Mouse (Mus musculus) CD4-positive, CD25-positive, alpha-beta regulatory T cell, adult 2 months (primary cell): ENCODE data around the gene Vps26c.

Experiments
- DNase-seq: peaks from one replicate; pipeline ENCODE4 v3.0.0-alpha.2; 2012; ENCODE audit warnings: low read depth, low spot score

The Vps26c gene

GRCm38 (mm10) chr16:94526344-94527151 lies at the start of gene Vps26c:
Gene Vps26c, minus strand, starts transcription at chr16:94526830.
- DNase-seq, result peak; percentile 99

GRCm38 (mm10) chr16:94575757-94576156 lies 49.1 kb upstream of the Vps26c start:
- DNase-seq, result no peak

GRCm38 (mm10) chr16:94574718-94575094 lies 48.1 kb upstream of the Vps26c start:
- no peak for DNase-seq

DNA sequence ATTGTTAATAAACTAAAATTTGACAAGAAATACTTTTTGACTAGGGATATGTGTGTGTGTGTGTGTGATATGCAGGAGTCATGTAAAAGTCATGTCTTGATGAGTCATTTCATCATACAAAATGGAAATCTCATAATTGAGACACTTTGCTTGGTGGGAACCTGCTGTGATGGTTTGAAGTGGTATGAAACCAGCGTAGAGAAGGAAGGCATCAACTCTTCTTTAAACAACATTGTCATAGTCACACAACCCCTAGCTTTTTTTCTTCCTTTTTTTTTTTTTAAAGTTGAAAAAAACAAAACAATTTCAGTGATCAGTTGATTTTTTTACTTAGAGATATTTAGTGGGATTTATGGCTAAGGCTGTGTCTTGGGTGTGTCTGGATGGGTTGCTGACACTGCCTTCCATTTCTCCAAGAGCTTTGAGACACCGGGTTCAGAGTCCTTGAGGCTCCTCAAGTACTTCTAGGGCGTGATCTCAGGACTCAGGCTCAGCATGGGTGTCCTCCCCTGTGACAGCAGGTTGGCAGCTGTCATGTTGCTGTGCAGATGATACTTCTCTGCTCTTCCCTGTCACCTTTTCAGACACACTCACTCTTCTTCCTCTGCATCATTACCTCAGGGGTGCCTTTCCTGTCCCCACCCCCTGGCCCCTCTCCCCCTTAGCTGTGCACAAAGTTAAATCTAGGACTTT lies 47.5 kb upstream of the Vps26c start:
- DNase-seq, result peak; percentile 37

DNA sequence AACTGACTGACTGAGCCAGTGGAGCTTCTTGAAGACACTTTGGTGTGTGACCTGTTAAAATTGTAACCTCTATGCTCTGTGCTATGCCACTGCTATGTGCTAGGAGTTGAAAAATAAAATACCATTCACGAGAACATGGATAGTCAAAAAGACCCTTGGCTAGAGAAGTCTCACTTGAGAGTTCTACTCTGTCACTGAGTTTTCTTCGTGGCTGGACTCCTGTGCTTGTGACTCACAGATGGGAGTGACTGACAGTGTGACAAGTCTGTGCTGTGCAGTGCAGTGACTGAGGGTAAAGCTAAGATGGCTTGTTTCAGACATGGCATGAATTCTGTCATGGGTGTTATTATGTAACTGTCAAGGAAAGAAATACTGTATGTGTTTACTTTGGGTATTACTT lies 45.8 kb upstream of the Vps26c start:
- DNase-seq, result peak; percentile 49

GRCm38 (mm10) chr16:94571111-94571993 lies 44.7 kb upstream of the Vps26c start:
- peak; percentile 35 for DNase-seq

GRCm38 (mm10) chr16:94570361-94571041 lies 43.9 kb upstream of the Vps26c start:
- peak; percentile 66 for DNase-seq

DNA sequence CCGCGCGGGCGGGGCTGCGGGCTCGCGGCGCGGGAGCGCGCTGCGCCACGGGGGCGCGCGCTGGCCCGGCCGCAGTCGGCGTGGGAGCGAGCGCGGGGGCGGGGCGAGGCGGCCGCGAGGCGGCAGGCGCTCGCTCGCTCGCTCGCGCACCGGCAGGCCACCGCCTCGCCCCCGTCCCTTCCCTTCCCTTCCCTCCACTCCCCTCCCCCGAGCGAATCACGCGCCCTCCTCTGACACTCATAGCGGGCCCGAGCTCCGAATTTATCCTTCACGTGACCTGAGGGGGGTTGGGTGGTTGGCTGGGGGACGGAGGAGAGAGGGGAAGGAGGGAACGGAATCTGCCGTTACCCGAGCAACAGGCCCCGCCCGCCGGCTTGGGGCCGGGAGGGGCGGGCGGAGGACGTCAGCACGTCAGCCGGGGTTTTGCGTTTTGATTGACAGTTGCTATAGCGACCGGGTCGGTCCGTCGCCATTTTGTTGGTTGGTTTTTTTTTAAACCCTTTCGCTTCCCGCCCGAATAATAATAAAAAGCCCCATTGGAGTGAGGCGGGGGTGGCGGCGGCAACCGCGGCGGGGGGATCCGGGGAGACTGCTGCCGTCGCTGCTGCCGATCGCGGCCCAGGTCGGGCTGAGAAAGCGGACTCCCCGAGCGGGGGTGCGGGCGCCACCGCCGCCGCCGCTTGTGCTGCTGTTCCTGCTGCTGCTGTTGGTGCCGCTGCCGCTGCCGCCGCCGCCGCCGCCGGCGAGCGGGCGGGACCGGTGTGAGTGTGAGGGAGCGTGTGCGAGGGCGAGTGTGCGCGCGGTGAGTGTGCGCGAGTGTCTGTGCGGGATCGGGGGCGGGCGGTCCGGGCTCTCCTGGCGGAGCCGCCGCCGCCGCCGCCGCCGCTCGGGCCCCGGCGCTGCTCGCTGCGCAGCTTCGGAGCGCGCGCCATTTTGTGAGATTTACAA lies 42.9 kb upstream of the Vps26c start, which contains the start of gene Dyrk1a:
Gene Dyrk1a (plus strand): TSS at position 782 of the 948 bp plus-strand sequence.
- DNase-seq, result peak; percentile 100

DNA sequence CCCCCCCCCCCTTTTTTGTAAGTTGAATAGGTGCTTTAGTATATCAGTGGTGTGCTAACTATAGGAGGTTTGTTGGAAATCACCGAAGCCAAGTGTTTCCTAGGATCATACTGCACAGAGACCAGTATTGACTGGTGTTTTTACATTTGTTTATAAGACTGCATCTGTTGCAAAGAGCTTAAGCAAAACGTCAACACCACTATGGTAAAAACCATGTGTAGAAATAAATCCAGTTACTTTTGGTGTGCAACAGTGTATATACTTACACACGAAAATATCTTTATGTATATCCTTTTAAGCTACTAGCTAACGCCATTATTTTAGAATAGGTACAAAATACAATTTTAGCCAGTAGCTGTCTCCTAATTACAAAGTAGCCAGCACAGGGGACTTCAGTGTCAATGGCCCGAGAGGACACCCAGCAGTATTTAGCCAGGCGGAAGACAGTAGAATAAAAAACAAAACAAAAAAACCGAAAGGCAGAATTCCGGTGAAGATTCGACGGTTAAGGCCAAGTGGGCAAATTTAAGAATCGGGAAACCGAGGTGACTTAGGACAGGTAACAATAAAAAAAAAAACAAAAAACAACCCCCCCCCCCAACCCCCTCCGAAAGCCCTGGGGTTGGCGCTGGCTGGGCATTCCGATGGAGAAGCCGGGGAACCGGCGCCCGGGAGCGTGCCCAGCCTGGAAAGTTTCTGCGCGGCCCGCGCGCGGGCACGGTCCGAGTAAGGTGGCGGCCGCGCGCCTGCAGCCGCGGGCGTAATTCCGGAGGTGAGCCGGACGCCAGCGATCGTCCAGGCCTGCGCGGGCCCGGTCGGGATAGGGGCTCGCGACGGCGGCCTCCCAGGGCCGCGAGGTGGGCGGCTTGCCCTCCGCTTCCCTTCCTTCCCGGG lies 42.0 kb upstream of the Vps26c start:
- DNase-seq, result peak; percentile 28

GRCm38 (mm10) chr16:94567751-94568150 lies 41.1 kb upstream of the Vps26c start:
- DNase-seq, result no peak

DNA sequence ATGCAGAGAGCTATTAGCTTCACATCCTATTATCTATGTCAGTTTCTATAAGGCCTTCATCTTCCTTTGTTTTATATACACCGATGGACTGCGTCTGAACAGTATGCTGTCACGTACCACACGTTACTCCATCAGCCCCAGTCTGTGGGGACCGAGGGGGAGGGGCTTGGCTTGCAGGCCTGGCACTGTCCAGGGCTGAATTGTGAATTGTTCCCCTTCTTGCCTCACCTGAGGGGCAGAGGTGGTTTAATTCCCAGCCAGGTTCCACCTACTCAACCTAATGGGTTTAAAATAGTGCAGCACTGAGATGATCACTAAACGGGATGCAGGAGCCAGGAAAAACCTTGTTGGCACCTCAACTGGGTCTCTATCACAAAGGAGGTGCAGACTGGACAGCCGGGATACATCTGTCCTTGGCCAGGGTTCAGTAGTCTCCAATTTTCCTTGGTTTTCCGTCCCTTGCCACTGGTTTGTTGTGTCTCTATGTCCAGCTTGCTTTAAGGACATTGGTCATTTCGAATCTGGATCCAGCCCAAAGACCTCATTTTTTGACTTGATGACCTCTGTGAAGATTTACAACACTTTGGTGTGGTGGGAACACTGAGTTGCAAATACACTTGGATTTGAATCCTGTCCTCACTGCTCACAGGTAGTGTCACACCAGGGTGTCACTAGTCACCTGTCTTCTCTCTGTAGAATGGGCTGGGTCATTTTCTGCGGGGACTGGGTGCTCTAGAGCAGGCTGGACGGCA lies 40.4 kb upstream of the Vps26c start:
- no peak for DNase-seq

DNA sequence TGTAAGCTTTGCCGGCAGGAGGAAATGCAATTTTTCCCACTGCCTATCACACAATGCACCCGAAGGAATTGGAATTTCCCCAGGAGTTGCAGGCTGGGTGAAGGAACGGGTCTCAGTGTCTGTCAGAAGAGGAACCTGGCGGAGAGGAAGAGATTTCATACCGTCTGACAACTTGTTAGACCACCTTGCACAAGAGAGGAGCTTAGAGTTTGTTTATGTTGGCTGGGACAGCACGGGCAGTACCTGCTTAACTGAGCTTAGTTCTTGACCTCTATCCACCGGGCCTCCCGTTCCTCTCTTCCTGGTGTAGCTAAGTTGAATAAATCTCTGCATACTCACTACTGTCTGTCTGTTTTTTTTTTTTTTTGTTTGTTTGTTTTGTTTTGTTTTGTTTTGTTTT lies 39.5 kb upstream of the Vps26c start:
- no peak for DNase-seq

- DNase-seq, result no peak
These were observed 34.0 kb upstream of the Vps26c start for GRCm38 (mm10) chr16:94560618-94561017.

GRCm38 (mm10) chr16:94559782-94560181 lies 33.2 kb upstream of the Vps26c start:
- no peak for DNase-seq

GRCm38 (mm10) chr16:94559282-94559681 lies 32.7 kb upstream of the Vps26c start:
- no peak for DNase-seq

DNA sequence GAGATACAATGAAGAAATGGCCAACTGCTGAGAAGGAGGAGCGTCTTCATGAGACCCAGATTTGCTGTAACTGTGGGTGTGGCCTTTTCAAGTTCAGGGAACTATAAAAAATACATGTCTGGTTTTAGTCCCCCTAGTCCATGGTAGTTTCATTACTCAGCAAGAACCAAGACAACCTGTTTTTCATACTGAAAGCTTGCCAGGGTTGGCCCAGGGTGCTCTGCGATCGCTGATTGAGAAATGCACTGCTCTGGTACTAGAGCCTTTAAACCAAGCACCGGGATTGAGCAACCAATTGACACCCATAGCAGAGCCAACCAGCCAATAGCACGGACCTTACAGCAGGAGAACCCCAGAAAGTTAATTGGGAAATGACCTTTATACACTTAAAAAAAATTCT lies 29.6 kb upstream of the Vps26c start:
- no peak for DNase-seq

- no peak for DNase-seq
These were observed 28.7 kb upstream of the Vps26c start for GRCm38 (mm10) chr16:94555346-94555745.

GRCm38 (mm10) chr16:94551934-94552333 lies 25.3 kb upstream of the Vps26c start:
- DNase-seq, result no peak
